Mouse (Mus musculus) kidney, postnatal 14 days (tissue): ENCODE measurements at regions not wholly inside any gene's neighbourhood (a gene's known extent, or its start where the extent isn't known, plus 50 kb on each side); places are given as distances from the start of the nearest gene placed in this dataset.
A peak's percentile ranks its signal among the peaks of the same experiment; 100 is the strongest.

Source experiments
- DNase-seq: peaks from one replicate; pipeline ENCODE4 v3.0.0; 2022; ENCODE audit warnings: mixed read lengths

DNA sequence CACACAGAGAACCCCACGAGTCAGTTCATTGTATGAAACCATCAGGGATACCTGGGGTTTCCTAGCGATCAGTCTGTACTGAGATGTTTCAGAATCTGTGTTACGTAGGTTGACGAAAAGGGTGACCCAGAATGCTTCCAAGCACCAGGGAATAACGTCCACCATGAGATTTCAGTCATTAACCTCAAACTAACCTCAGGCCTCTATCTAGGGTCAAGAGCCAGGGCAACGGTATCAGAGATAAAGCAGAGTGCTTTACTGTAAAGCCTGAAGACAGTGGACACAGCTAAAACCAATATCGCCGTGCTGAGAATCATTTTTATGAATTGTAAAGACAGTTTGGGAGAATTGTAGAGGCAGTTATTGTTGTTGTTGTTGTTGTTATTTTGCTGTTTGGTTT, 52.9 kb upstream of the Errfi1 start:
- no peak for DNase-seq

DNA sequence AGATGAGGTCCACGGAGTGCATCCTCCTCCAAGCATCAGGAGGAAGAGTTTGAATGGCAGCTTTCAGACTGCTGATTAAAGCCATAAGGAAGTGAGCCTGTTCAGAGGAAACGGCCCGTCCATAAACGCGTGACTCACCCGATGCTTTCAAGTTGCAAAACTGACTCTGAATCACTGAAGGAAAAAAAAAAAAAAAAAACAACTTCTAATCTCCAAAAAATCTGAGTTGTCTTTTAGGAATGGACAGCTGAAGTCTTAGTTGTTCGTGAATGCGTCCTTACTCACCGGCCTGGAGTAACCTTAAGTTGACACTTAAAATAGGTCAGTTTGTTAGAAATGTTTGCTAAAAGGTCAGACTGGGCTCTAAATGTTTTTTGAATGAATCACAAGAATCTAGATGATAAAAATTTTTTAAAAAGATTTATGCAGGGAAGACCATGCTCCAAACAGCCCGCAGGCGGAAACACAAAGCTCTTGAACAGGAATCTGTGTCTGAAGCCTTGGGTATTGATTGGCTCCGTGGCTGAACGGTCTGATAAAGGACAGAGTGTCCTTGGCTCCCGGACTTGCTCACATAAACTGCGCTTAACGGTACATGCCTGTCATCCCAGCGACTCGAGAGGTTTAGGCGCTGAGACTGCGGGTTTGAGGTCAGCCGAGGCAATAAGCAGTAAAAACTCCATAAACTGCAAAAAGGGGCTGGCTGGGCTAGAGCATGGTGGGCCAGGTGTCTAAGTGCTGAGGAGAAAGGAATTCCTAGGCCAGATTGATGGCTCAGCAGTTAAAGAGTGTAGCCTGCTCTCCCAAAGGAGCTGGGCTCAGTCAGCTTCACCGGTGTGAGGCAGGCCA, 53.9 kb upstream of the Errfi1 start:
- DNase-seq: peak; percentile 73

GRCm38 (mm10) chr4:150798783-150799530, 54.8 kb upstream of the Errfi1 start:
- DNase-seq: peak; percentile 76

- DNase-seq: no peak
Observed at GRCm38 (mm10) chr4:150798281-150798680, 55.4 kb upstream of the Errfi1 start.

DNA sequence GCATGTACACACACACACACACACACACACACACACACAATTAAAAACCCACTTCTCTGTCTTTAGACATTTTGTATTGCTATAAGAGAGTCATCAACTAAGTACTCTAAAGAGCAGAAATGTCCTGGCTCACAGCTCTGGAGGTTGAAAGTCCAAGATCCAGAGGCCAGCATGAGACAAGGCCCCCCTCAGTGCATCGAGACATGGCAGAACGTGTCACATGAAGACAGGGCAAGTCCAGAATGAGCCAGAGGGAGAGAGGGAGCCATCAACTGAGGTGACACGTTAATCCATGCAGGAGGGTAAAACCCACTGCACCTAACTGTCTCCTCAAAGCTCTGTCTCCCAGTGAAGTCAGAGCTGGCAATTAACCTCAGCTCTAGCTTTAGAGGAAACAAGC, 56.7 kb upstream of the Errfi1 start:
- peak; percentile 44 for DNase-seq

- DNase-seq: no peak
Observed at GRCm38 (mm10) chr4:150794878-150795277, 58.8 kb upstream of the Errfi1 start.

DNA sequence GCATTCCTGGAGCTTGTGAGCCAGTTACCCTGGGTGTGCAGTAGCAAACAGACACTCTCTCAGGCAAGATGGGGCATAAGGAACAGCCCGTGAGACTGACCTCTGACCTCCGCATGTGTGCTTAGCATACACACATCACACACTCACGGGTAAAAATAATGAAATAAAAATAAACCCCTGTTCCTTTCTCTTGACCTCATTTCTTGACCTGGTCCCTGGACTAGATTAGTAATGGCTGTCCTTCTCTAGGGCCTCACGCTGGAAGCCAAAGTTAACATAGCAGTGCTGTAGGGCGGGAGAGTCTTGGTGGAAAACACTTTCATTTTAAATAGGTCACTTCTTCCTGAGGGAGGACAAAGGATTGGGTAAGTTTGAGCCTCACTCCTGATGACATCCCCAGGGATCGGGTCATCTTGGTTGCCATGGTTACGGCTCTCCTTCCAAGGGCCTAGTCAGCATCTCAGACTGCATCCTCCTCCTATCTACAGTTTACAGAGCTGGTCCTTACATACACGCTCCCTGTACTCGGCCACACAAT, 59.4 kb upstream of the Errfi1 start:
- DNase-seq: no peak

DNA sequence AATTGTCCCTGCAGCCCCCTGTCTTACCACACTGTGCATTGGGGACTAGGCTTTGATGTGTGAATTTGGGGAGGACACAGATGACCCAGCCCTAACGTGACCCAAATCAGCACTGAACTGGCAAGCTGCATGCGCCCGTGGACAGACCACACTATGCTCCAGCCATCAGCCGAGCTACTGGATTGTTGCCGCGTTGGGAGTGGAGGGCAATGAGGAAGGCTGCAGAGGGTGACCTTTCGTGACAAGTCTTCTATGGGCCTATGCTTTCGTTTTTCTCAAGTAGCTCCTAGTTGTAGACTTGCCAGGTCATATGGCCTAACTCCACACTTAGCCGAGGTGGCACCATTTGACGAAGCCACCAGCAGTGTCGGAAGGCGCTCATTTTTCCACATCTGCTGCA, 60.6 kb upstream of the Errfi1 start:
- DNase-seq: no peak

- DNase-seq: no peak
Observed at GRCm38 (mm10) chr4:150789166-150789565, 64.6 kb upstream of the Errfi1 start.

DNA sequence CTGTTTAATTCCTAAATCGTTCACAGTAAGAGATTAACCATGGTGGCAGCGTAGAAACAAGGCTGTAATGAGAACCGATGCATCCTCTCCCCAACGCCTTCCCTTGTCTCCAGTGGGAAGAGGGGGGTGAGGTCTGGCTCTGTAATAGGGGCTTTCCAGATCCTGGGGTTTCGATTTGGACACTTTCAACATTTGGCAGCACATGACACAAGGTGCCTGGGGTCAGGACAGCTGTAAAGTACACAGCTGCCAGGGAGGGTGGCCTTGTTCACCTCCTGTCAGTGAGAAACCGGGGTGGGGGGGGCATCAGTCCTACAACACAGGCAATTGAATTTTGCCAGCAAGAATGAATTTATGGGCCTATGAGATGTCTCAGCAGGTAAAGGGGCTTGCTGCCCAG, 66.6 kb upstream of the Errfi1 start:
- no peak for DNase-seq

DNA sequence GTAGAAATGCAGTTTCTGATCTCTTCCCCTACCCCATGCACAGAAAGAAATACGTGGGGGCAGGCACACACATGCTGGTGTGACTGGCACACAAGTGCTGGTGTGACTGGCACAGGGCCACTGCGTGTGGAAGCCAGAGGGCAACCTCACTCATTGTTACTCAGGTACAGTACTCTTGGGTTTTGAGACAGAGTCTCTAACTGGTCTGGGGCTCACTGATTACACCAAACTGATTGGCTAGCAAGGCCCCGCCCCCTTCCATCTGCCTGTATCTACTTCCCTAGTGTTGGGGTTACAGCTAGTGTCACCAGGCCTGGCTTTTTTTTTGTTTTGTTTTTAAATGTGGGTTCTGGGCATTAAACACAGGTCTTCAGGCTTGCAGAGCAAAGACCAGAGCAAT, 67.1 kb upstream of the Errfi1 start:
- DNase-seq: no peak

GRCm38 (mm10) chr4:150784491-150785451, 68.9 kb upstream of the Errfi1 start:
- DNase-seq: peak; percentile 85

GRCm38 (mm10) chr4:150781304-150781703, 72.4 kb upstream of the Errfi1 start:
- no peak for DNase-seq

DNA sequence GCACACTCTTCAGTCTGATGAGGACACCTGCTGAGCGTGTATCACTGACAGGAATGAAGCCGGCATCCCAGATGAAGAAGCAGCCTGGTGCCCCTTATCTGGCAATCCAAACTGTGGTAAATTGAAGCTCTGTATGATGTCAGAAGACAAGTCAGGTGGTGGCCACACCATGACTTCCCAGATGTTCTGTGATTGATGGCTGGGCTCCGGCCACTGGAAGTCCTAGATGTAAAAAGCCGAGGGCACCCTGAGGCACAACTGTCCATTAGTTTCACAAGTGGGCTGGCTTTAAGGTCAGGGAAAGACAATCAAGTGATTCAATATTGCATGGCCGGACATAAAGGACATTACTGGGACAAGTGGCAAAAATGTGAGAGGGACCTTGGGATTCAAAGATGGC, 74.4 kb upstream of the Errfi1 start:
- DNase-seq: no peak

DNA sequence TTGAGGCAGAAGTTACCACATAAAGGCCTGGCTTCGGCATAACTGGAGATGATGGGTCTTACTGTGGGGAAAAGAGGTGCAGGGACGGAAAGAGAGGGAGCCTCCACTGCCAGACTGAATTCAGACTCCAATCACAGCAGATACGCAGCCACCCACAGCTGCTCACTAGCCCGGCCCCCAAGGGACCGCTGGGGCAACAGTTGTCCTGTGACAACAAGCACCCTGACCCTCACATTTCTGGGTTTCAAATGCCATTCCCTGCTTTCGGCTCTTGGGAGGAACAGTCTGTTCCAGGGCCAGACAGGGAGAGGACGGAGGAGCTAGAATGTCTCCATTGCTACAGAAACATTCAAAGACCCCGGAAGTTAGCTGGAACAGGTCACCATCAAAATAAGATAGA, 75.0 kb upstream of the Errfi1 start:
- DNase-seq: peak; percentile 81

DNA sequence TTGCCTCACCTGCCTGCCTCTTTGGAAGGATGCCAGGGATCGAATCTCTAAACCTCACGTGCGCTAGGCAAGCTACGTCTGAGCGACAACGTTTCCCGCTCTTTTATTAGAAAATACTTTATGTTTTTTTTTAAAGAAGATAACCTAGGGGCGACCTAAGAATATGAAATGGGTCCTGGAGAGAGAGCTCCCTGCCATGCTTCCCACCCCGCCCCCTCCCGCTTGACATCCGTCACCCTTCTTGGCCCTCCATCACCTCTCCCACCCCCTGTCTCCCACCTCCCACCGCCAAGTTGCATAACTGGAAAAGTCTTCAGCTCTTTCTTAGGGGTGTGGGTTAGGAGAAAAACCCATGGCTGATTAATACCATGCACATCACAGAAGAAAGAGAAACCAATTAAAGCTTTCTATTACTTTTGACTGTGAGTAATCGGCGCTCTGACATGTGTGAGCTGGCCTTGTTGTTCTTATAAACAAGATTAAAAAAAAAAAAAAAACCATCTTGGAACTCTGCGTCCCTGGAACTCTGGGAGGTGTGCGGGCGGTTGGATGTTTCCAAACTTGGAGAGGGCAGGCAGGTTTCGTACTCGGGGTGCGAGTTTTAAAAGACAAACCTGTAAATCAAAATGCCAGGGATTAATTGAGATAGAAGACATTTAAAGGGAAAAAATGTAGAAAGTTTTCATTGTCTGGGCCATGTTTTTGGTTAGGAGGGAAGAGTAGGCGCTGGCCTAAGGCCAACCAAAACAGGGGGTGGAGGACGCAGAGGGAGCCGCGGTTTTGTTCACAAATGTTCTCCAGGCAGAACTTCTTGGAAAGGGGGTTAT, 77.8 kb upstream of the Errfi1 start:
- peak; percentile 78 for DNase-seq

- no peak for DNase-seq
Observed at GRCm38 (mm10) chr4:150775281-150775680, 78.4 kb upstream of the Errfi1 start.

DNA sequence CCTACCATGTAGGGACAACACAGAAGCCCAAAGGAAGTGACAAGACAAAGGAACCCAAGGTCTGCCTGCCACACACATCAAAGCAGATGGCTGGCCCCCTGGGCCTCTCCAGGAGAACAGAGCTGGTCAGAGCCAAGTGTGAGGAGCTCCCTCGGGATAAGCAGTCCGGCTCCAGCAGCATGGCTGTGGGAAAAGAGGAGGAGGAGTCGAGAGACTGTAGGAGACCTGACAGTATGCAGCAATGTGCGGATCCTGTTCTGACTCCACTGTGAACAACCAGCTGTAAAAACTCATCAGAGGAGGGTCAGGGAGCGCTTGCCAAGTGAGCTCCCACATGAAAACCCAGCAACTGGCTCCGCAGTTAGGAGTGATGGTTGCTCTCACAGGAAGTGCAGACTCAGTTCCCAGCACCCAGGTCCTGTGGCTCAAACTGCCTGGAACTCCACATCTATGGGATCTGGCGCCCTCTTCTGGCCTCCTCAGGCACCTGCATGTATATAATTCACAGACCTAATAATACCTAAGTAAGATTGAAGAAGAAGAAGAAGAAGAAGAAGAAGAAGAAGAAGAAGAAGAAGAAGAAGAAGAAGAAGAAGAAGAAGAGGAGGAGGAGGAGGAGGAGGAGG, 79.3 kb upstream of the Errfi1 start:
- no peak for DNase-seq

DNA sequence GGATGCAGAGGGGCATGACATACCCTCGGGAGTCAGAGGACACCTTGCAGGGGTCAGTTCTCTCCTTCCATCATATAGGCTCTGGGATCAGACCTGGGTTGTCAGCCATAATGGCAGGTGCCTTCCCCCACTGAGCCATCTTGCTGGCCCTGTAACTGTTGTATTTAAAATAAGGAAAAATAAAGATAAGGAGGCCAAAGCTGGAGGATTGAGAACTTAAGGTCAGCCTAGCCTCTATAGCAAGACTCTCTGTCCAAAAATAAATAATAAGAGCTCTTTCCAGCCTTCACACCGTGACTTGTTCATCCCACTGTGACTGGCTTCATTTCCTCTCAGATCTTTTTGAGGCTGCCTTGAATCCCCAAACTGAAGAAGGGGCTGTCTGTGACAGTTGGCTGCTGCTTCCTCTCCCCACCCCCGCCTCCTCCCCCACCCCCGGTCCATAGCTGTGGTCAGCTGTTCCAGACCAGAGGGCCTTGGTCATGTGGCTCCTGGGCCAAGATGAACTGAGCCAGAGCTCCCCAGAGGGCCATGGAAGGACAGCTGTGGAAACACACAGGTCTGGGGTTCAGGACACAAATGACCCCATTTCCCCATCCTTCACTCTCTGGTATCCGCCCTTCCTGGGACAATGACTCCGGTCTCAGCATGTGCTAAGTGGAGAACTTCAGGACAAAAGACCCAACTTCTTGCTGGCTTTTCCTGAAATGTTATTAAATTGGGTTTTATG, 81.6 kb upstream of the Errfi1 start:
- peak; percentile 79 for DNase-seq

DNA sequence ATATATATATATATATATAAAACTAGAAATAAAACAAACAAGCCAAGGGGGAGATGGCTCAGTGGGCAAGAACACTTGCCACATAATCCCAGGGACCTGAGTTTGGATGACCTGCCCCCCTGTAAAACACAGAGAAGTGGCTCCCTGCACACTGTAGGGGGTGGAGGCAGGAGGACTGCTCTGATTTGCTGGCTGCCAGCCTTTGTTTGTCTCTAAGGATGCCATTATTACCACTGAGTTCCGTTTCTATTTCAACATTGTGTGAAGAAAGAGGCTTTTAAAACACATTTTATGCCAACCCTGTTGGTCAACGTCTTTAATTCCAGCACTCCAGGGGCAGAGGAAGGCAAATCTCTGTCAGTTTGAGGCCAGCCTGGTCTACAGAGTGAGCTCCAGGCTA, 82.2 kb upstream of the Errfi1 start:
- DNase-seq: no peak

DNA sequence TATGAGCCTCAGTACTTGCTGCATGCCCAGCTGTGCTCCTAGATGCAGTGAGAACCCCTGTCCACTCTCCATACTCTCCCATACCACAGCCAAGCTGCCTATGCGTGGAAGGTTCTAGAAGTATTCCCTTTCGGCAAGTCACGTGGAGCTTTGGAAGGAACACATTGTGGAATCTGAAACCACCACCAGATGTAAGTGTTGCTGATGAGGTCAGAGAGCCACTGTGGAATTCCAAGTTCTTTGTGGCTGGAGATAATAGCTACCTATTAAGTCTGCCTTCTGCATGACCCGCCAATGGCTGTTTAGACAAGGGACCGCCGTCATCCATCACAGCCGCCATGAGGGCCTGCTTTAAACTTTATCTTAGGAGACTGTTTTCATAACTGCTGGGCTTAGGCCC, 84.7 kb upstream of the Errfi1 start:
- DNase-seq: no peak
